In the genomic region with DNA sequence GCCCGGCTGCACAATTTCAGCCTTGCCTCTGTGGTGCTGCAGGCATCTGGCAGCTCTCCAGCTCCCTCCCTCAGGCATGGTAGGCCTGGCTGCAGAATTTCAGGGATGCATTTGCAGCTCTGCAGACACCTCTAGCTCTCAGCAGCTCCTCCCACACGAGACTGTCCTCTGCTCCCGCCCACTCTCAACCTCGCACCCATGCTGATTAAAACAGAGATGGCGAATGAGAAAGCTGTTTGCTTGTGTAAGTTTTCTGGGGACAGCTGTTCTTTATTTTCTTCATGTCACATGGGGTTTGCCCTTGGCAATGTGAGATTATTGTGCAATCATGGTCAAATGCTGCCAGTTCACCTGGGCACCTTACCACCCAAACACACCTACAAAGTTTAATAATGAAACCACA, we compare ENCODE assay signal across 7 mouse cellular contexts.
DNase-seq lines count a peak whose midpoint lies in the region.

No protein-coding gene starts in this region.

- intact Hi-C loops in heart, postnatal 14 days (cut with DNase I) = no loop called here

- peak; percentile 29 for DNase-seq in ovary, postnatal 36 days (ENCODE audit: low spot score)
- DNase-seq in ovary, postnatal 10 days (ENCODE audit: low spot score) = no peak
- DNase-seq in cerebellum, postnatal 14 days = peak; percentile 75 to 76
- peak; percentile 17 to 33 for DNase-seq in heart, postnatal 14 days
- peak; percentile 25 to 74 for DNase-seq in left cerebral cortex, adult 8-10 months (ENCODE audit: low spot score in 2 of 2)
- peak; percentile 43 to 50 for DNase-seq in right cerebral cortex, postnatal 10 days (ENCODE audit: low spot score in 2 of 2)
- no peak for DNase-seq in thymus, postnatal 14 days

Comparison
In these comparisons a context has a peak if more than half of its experiments do, and no peak if none do; other contexts are left out.
1. DNase-seq: peak in ovary, postnatal 36 days (single experiment), cerebellum, postnatal 14 days (2 of 2), heart, postnatal 14 days (2 of 2), left cerebral cortex, adult 8-10 months (2 of 2) and right cerebral cortex, postnatal 10 days (2 of 2); none in ovary, postnatal 10 days (single experiment) and thymus, postnatal 14 days (single experiment).